Mouse (Mus musculus): ENCODE results near the gene Dnlz. TPM values are rescaled to one million over a fixed set of nuclear protein-coding genes. Genes with fewer than 3 reads are reported as not detected.

Dnlz gene
- polyA plus RNA-seq, 1 experiment from 2014 or later, result 17.0 TPM

GRCm38 (mm10) chr2:26330702-26331101 is 21.2 kb downstream of the Dnlz start:
- Histone ChIP-seq H3K9ac (no peak overlapping the region), H3K4me3 (no peak overlapping the region), H3K36me3 (peaks cover 17% of the 10 kb centered on the region), H3K9me3 (replicated peaks) (no peaks in the 10 kb centered on the region), H3K27ac (no peak overlapping the region), H3K4me2 (no peak overlapping the region), H3K27me3 (replicated peaks) (no peaks in the 10 kb centered on the region), H3K4me1 (peaks cover 2% of the 10 kb centered on the region; the same call in 1 of the 2 replicates)
- WGBS (ENCODE audit: insufficient replicate concordance), result 71% methylated on average over 6 of the region's 6 CpGs
- ATAC-seq, result no peak

- H3K4me3 ChIP-seq, result no peak overlapping the region
- H3K27ac ChIP-seq, result no peak overlapping the region
- peaks cover 2% of the 10 kb centered on the region; the same call in 1 of the 2 replicates for H3K4me1 ChIP-seq
- no peaks in the 10 kb centered on the region for H3K27me3 ChIP-seq (replicated peaks)
- 83% methylated on average over 4 of the region's 4 CpGs for WGBS (ENCODE audit: insufficient replicate concordance)
- H3K36me3 ChIP-seq, result peaks cover 23% of the 10 kb centered on the region
- ATAC-seq, result no peak
- H3K4me2 ChIP-seq, result no peak overlapping the region
- peak overlapping the region; percentile 19; the same call in 1 of the 2 replicates for H3K9ac ChIP-seq
- H3K9me3 ChIP-seq (replicated peaks), result no peaks in the 10 kb centered on the region
These were observed 21.8 kb downstream of the Dnlz start for GRCm38 (mm10) chr2:26330056-26330468.

- Histone ChIP-seq H3K27ac (no peak overlapping the region), H3K36me3 (peaks cover 25% of the 10 kb centered on the region), H3K4me1 (peaks cover 2% of the 10 kb centered on the region; the same call in 1 of the 2 replicates), H3K9ac (peak overlapping the region; percentile 19; the same call in 1 of the 2 replicates), H3K9me3 (replicated peaks) (no peaks in the 10 kb centered on the region), H3K4me3 (no peak overlapping the region), H3K4me2 (no peak overlapping the region), H3K27me3 (replicated peaks) (no peaks in the 10 kb centered on the region)
- ATAC-seq, result peak; percentile 48; the same call in 1 of the 2 replicates
- 55% methylated on average over 8 of the region's 8 CpGs for WGBS (ENCODE audit: insufficient replicate concordance)
These were observed 22.5 kb downstream of the Dnlz start for GRCm38 (mm10) chr2:26329402-26329801.

GRCm38 (mm10) chr2:26327852-26328251 is 24.1 kb downstream of the Dnlz start:
- no peak for ATAC-seq
- Histone ChIP-seq H3K9ac (no peak overlapping the region), H3K4me3 (no peak overlapping the region), H3K4me2 (no peak overlapping the region), H3K36me3 (peaks cover 32% of the 10 kb centered on the region), H3K4me1 (peaks cover 2% of the 10 kb centered on the region; the same call in 1 of the 2 replicates), H3K27me3 (replicated peaks) (no peaks in the 10 kb centered on the region), H3K9me3 (replicated peaks) (no peaks in the 10 kb centered on the region), H3K27ac (no peak overlapping the region)
- 75% methylated on average over 4 of the region's 4 CpGs for WGBS (ENCODE audit: insufficient replicate concordance)

GRCm38 (mm10) chr2:26325386-26326181 is 26.3 kb downstream of the Dnlz start:
- ATAC-seq, result peak; percentile 80
- no peak overlapping the region for H3K4me2 ChIP-seq
- no peaks in the 10 kb centered on the region for H3K27me3 ChIP-seq (replicated peaks)
- H3K9me3 ChIP-seq (replicated peaks), result no peaks in the 10 kb centered on the region
- no peak overlapping the region for H3K4me3 ChIP-seq
- H3K4me1 ChIP-seq, result peaks cover 2% of the 10 kb centered on the region; the same call in 1 of the 2 replicates
- WGBS (ENCODE audit: insufficient replicate concordance), result 59% methylated on average over 15 of the region's 15 CpGs
- no peak overlapping the region for H3K9ac ChIP-seq
- no peak overlapping the region for H3K27ac ChIP-seq
- peaks cover 32% of the 10 kb centered on the region for H3K36me3 ChIP-seq

- Histone ChIP-seq H3K36me3 (peaks cover 28% of the 10 kb centered on the region), H3K4me2 (no peak overlapping the region), H3K4me1 (peaks cover 2% of the 10 kb centered on the region; the same call in 1 of the 2 replicates), H3K4me3 (no peak overlapping the region), H3K27ac (no peak overlapping the region), H3K27me3 (replicated peaks) (no peaks in the 10 kb centered on the region), H3K9me3 (replicated peaks) (no peaks in the 10 kb centered on the region), H3K9ac (no peak overlapping the region)
- ATAC-seq, result no peak
- 70% methylated on average over 2 of the region's 2 CpGs for whole genome bisulfite sequencing (ENCODE audit: insufficient replicate concordance)
These were observed 27.0 kb downstream of the Dnlz start for GRCm38 (mm10) chr2:26324917-26325316.

GRCm38 (mm10) chr2:26323589-26324325 is 28.2 kb downstream of the Dnlz start:
- Histone ChIP-seq H3K36me3 (peaks cover 28% of the 10 kb centered on the region), H3K9ac (no peak overlapping the region)
- 78% methylated on average over 13 of the region's 13 CpGs for WGBS (ENCODE audit: insufficient replicate concordance)

GRCm38 (mm10) chr2:26320245-26321185 is 31.4 kb downstream of the Dnlz start:
- peaks cover 26% of the 10 kb centered on the region for H3K27me3 ChIP-seq (replicated peaks)
- WGBS (ENCODE audit: insufficient replicate concordance), result 72% methylated on average over 14 of the region's 14 CpGs
- H3K36me3 ChIP-seq, result peaks cover 14% of the 10 kb centered on the region
- no peak overlapping the region for H3K4me2 ChIP-seq
- H3K4me1 ChIP-seq, result peaks cover 15% of the 10 kb centered on the region
- ATAC-seq, result no peak
- no peak overlapping the region for H3K4me3 ChIP-seq
- no peaks in the 10 kb centered on the region for H3K9me3 ChIP-seq (replicated peaks)
- H3K9ac ChIP-seq, result no peak overlapping the region
- no peak overlapping the region for H3K27ac ChIP-seq

More at GRCm38 (mm10) chr2:26323589-26324325, 28.2 kb downstream of the Dnlz start:
- no peak overlapping the region for H3K27ac ChIP-seq
- H3K4me3 ChIP-seq, result no peak overlapping the region
- H3K9me3 ChIP-seq (replicated peaks), result no peaks in the 10 kb centered on the region
- no peak overlapping the region for H3K4me2 ChIP-seq
- H3K27me3 ChIP-seq (replicated peaks), result no peaks in the 10 kb centered on the region
- ATAC-seq, result no peak
- peaks cover 2% of the 10 kb centered on the region; the same call in 1 of the 2 replicates for H3K4me1 ChIP-seq

GRCm38 (mm10) chr2:26319519-26320244 is 32.2 kb downstream of the Dnlz start:
- H3K4me1 ChIP-seq, result peaks cover 23% of the 10 kb centered on the region
- no peak overlapping the region for H3K27ac ChIP-seq
- peaks cover 8% of the 10 kb centered on the region; the same call in 1 of the 2 replicates for H3K36me3 ChIP-seq
- H3K4me2 ChIP-seq, result no peak overlapping the region
- 67% methylated on average over 13 of the region's 13 CpGs for WGBS (ENCODE audit: insufficient replicate concordance)
- H3K9me3 ChIP-seq (replicated peaks), result no peaks in the 10 kb centered on the region
- H3K9ac ChIP-seq, result no peak overlapping the region
- no peak for ATAC-seq
- H3K27me3 ChIP-seq (replicated peaks), result peaks cover 34% of the 10 kb centered on the region
- H3K4me3 ChIP-seq, result no peak overlapping the region

GRCm38 (mm10) chr2:26319109-26319508 is 32.8 kb downstream of the Dnlz start:
- Histone ChIP-seq H3K9me3 (replicated peaks) (no peaks in the 10 kb centered on the region), H3K36me3 (peaks cover 8% of the 10 kb centered on the region; the same call in 1 of the 2 replicates), H3K4me3 (no peak overlapping the region), H3K4me1 (peaks cover 26% of the 10 kb centered on the region), H3K27me3 (replicated peaks) (peaks cover 34% of the 10 kb centered on the region), H3K4me2 (no peak overlapping the region), H3K27ac (no peak overlapping the region), H3K9ac (no peak overlapping the region)
- ATAC-seq, result no peak
- WGBS (ENCODE audit: insufficient replicate concordance), result 77% methylated on average over 9 of the region's 9 CpGs
